Comparison of ENCODE assay signal across 10 mouse cellular contexts in genomic region chr6:134155900-134156623, GRCm38 (mm10).
DNase-seq lines count a peak whose midpoint lies in the region; ATAC-seq and TF ChIP-seq lines count a peak whose summit lies in the region.
"Had no signal": no experiment of that assay in that cellular context is flagged by ENCODE, and none has a peak within 500 bp of the region (broad histone marks: within the 10 kb centered on the region; RNA-seq: fewer than 3 reads in every experiment).

No protein-coding gene starts in this region.

- no peaks in the 10 kb centered on the region for H3K9me3 ChIP-seq in kidney, embryonic 14.5 days (ENCODE audit: control insufficient read depth, low read length)
- no peaks in the 10 kb centered on the region for H3K9me3 ChIP-seq in ES-Bruce4 (replicated peaks; ENCODE audit: control insufficient read depth, insufficient read depth, low read length, poor library complexity, severe bottlenecking)
- no peaks in the 10 kb centered on the region for H3K9me3 ChIP-seq in kidney, embryonic 16.5 days (ENCODE audit: low read length)
- H3K9me3 ChIP-seq: G1E; limb, embryonic 15.5 days had no signal

- H3K4me2 ChIP-seq in kidney, embryonic 14.5 days (replicated peaks; ENCODE audit: low read depth, low read length) = no peak overlapping the region
- no peak overlapping the region for H3K4me2 ChIP-seq in kidney, embryonic 16.5 days (replicated peaks; ENCODE audit: low read depth, low read length)
- H3K4me2 ChIP-seq: limb, embryonic 15.5 days had no signal

- peak overlapping the region; percentile 63 for H3K27ac ChIP-seq in kidney, adult 2 months (ENCODE audit: insufficient read depth, low read depth, low read length)
- no peak overlapping the region for H3K27ac ChIP-seq in kidney, embryonic 14.5 days (ENCODE audit: low read depth, low read length)
- H3K27ac ChIP-seq in ES-Bruce4 (ENCODE audit: insufficient read depth, low read length) = no peak overlapping the region; the same call in 1 of the 2 replicates
- no peak overlapping the region for H3K27ac ChIP-seq in kidney, embryonic 16.5 days (ENCODE audit: low read length)
- H3K27ac ChIP-seq: limb, embryonic 15.5 days had no signal

- H3K4me3 ChIP-seq in kidney, adult 2 months (ENCODE audit: insufficient read depth, low read depth, low read length) = no peak overlapping the region
- H3K4me3 ChIP-seq in kidney, embryonic 14.5 days (ENCODE audit: low read length) = no peak overlapping the region
- no peak overlapping the region for H3K4me3 ChIP-seq in ES-Bruce4 (ENCODE audit: low read depth, low read length)
- no peak overlapping the region for H3K4me3 ChIP-seq in kidney, embryonic 16.5 days (ENCODE audit: low read length)
- H3K4me3 ChIP-seq: limb, embryonic 15.5 days had no signal

- no peak overlapping the region for H3K9ac ChIP-seq in kidney, embryonic 14.5 days (ENCODE audit: low read depth, low read length)
- no peak overlapping the region for H3K9ac ChIP-seq in ES-Bruce4 (ENCODE audit: low read depth, poor library complexity, severe bottlenecking)
- H3K9ac ChIP-seq in kidney, embryonic 16.5 days (replicated peaks; ENCODE audit: low read length) = no peak overlapping the region
- H3K9ac ChIP-seq: limb, embryonic 15.5 days had no signal

- no peaks in the 10 kb centered on the region; the same call in 1 of the 2 replicates for H3K36me3 ChIP-seq in kidney, adult 2 months (ENCODE audit: control insufficient read depth, insufficient read depth, low read length)
- H3K36me3 ChIP-seq in kidney, embryonic 14.5 days (ENCODE audit: control insufficient read depth, insufficient read depth, low read length) = no peaks in the 10 kb centered on the region
- no peaks in the 10 kb centered on the region for H3K36me3 ChIP-seq in ES-Bruce4 (ENCODE audit: control insufficient read depth, insufficient read depth, low read length, poor library complexity, severe bottlenecking)
- H3K36me3 ChIP-seq in kidney, embryonic 16.5 days (ENCODE audit: insufficient read depth, low read length) = no peaks in the 10 kb centered on the region
- H3K36me3 ChIP-seq: limb, embryonic 15.5 days had no signal

- DNase-seq in kidney, adult 2 months = no peak
- DNase-seq in A20 (ENCODE audit: low read depth, low spot score) = peak; percentile 91
- DNase-seq in cerebellum, postnatal 10 days = no peak
- DNase-seq: retina, postnatal 1 day had no signal

- peaks cover 35% of the 10 kb centered on the region for H3K4me1 ChIP-seq in kidney, adult 2 months (ENCODE audit: control insufficient read depth, insufficient read depth, low read length)
- peaks cover 10% of the 10 kb centered on the region; the same call in 1 of the 2 replicates for H3K4me1 ChIP-seq in kidney, embryonic 14.5 days (ENCODE audit: control insufficient read depth, insufficient read depth, low read length)
- no peaks in the 10 kb centered on the region for H3K4me1 ChIP-seq in ES-Bruce4 (ENCODE audit: control insufficient read depth, insufficient read depth, low read length)
- H3K4me1 ChIP-seq in kidney, embryonic 16.5 days (ENCODE audit: insufficient read depth, low read length) = peaks cover 13% of the 10 kb centered on the region

- WGBS in kidney, adult 2 months = 76% methylated on average over 8 of the region's 8 CpGs
- WGBS in kidney, embryonic 14.5 days = 35% methylated on average over 8 of the region's 8 CpGs
- WGBS in kidney, embryonic 16.5 days = 52% methylated on average over 8 of the region's 8 CpGs

- TF ChIP-seq CTCF in kidney, adult 2 months (conservative IDR thresholded peaks at IDR 0.05; ENCODE audit: insufficient read depth, insufficient read length, low read depth, low read length) = no peak
- TF ChIP-seq CTCF in ES-Bruce4 (IDR thresholded peaks at IDR 0.05; ENCODE audit: low read depth, low read length) = no peak

- TF ChIP-seq EP300 in ES-Bruce4 (IDR thresholded peaks at IDR 0.05; ENCODE audit: insufficient read depth, low read depth, low read length) = 0 out of 2 replicates have a peak, but pooled peaks have one; percentile 22

- H3K27me3 ChIP-seq in kidney, adult 2 months (replicated peaks; ENCODE audit: control insufficient read depth, insufficient read depth, low read length) = no peaks in the 10 kb centered on the region
- H3K27me3 ChIP-seq in kidney, embryonic 14.5 days (ENCODE audit: control insufficient read depth, insufficient read depth, low read length) = no peaks in the 10 kb centered on the region
- H3K27me3 ChIP-seq in ES-Bruce4 (ENCODE audit: control insufficient read depth, insufficient read depth, low read length, poor library complexity, severe bottlenecking) = no peaks in the 10 kb centered on the region
- no peaks in the 10 kb centered on the region for H3K27me3 ChIP-seq in kidney, embryonic 16.5 days (ENCODE audit: insufficient read depth, low read length)
- H3K27me3 ChIP-seq: limb, embryonic 15.5 days had no signal

- TF ChIP-seq POLR2A in kidney, adult 2 months (IDR thresholded peaks at IDR 0.05; ENCODE audit: low read depth, low read length) = no peak
- TF ChIP-seq POLR2A in ES-Bruce4 (IDR thresholded peaks at IDR 0.05; ENCODE audit: insufficient read depth, low read length) = no peak

- no peak for ATAC-seq in kidney, embryonic 14.5 days (ENCODE audit: low FRiP score, low TSS enrichment)
- peak; percentile 42 for ATAC-seq in megakaryocyte, adult 5-6 weeks (ENCODE audit: poor library complexity, severe bottlenecking)
- no peak for ATAC-seq in kidney, embryonic 16.5 days (ENCODE audit: low FRiP score, low TSS enrichment)
